Mouse (Mus musculus) kidney, postnatal 0 days (tissue): Measurements from ENCODE around the gene Ccdc63. TPM values are rescaled to one million over a fixed set of nuclear protein-coding genes. Genes with fewer than 3 reads are reported as not detected.

Source experiments
- ATAC-seq: fragments of 200-750 bp; cut with Nextera tagmentation; replicated peaks from 2 replicates; pipeline ENCODE4 v1.8.0; 2017; ENCODE audit warnings: low read depth, moderate number of reproducible peaks, moderate TSS enrichment, moderate library complexity; ENCODE audit not compliant: low FRiP score
- DNase-seq: peaks from one replicate; pipeline ENCODE4 v3.0.0-alpha.2; 2016; ENCODE audit warnings: low spot score
- H3K27ac ChIP-seq: fragments of 300-500 bp; sonication (generic); 2 replicates; pipeline ENCODE4 v1.5.1; 2014; ENCODE audit warnings: mild to moderate bottlenecking
- H3K27me3 ChIP-seq: fragments of 300-500 bp; sonication (generic); 2 replicates; pipeline ENCODE4 v1.6.1; 2014; ENCODE audit warnings: low read length, mixed read lengths; ENCODE audit not compliant: insufficient read depth
- H3K36me3 ChIP-seq: fragments of 300-500 bp; sonication (generic); 2 replicates; pipeline ENCODE4 v1.6.1; 2014; ENCODE audit warnings: low read length, mixed read lengths; ENCODE audit not compliant: insufficient read depth
- H3K4me1 ChIP-seq: fragments of 300-500 bp; sonication (generic); replicated peaks from 2 replicates; pipeline ENCODE4 v1.6.1; 2014; ENCODE audit warnings: antibody characterized with exemption, low read length, mixed read lengths; ENCODE audit not compliant: insufficient read depth
- H3K4me2 ChIP-seq: fragments of 300-500 bp; sonication (generic); 2 replicates; pipeline ENCODE4 v1.6.1; 2014; ENCODE audit warnings: mild to moderate bottlenecking, low read length, moderate library complexity, mixed read lengths
- H3K4me3 ChIP-seq: fragments of 300-500 bp; sonication (generic); replicated peaks from 2 replicates; pipeline ENCODE4 v1.5.1; 2014; ENCODE audit warnings: low read depth, low read length
- H3K9ac ChIP-seq: fragments of 300-500 bp; sonication (generic); 2 replicates; pipeline ENCODE4 v1.6.1; 2014; ENCODE audit warnings: low read depth, low read length
- H3K9me3 ChIP-seq: fragments of 300-500 bp; sonication (generic); replicated peaks from 2 replicates; pipeline ENCODE4 v1.6.1; 2016; ENCODE audit warnings: low read length, inconsistent platforms, mixed read lengths
- CTCF ChIP-seq: IDR thresholded peaks from 2 replicates; pipeline ENCODE4 v1.5.1; 2016; ENCODE audit warnings: antibody characterized with exemption, low read depth, mild to moderate bottlenecking, moderate library complexity
- WGBS: fragments of 180-500 bp; shearing (Covaris S2); extraction: QIAGEN DNeasy Blood & Tissue Kit; methylation state at CpG from one replicate; pipeline ENCODE4 v1.1.7; 2014; 5-methylcytosine and 5-hydroxymethylcytosine counted together
- polyA plus RNA-seq: library from polyadenylated mRNA; unstranded; fragments of >200 nt; fragmentation: Nextera tagmentation; extraction: Ambion mirVana; gene quantifications from 2 replicates; pipeline ENCODE4 v1.2.1, GENCODE M21; 2015

Gene Ccdc63
- polyA plus RNA-seq, 1 experiment from 2014 or later: not detected

DNA sequence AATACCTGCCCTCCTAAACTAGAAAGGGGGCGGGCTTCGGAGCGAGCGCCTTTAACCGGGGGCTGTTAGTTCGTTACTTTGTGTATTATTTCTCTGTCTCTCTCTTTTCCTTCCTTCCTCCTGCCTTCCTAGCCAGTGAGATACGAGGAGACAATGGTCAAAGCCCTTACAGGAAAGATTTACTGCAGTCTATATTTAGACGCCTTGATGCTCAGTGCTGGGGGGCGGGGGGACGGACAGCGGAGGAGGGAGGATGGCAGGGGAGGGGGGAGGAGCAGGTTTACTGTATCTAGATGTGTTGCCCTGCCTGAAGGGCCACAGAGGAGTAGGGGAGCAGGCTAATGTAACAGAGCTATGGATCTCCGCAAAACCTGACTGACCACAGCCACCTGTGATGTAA is 78.1 kb downstream of the Ccdc63 start:
- no peak for TF ChIP-seq CTCF
- ATAC-seq: 0 out of 2 replicates have a peak, but pooled peaks have one; percentile 23
- H3K36me3 ChIP-seq: no peaks in the 10 kb centered on the region
- no peak overlapping the region for H3K9ac ChIP-seq
- H3K27me3 ChIP-seq: no peaks in the 10 kb centered on the region
- 9% methylated on average over 12 of the region's 12 CpGs for WGBS
- H3K4me3 ChIP-seq: 0 out of 2 replicates have a peak overlapping the region, but pooled peaks have one; percentile 7
- H3K27ac ChIP-seq: no peak overlapping the region
- DNase-seq: peak; percentile 40
- peak overlapping the region; percentile 43 for H3K4me2 ChIP-seq
- H3K9me3 ChIP-seq: no peaks in the 10 kb centered on the region
- H3K4me1 ChIP-seq: no peaks in the 10 kb centered on the region; the same call in 1 of the 2 replicates

DNA sequence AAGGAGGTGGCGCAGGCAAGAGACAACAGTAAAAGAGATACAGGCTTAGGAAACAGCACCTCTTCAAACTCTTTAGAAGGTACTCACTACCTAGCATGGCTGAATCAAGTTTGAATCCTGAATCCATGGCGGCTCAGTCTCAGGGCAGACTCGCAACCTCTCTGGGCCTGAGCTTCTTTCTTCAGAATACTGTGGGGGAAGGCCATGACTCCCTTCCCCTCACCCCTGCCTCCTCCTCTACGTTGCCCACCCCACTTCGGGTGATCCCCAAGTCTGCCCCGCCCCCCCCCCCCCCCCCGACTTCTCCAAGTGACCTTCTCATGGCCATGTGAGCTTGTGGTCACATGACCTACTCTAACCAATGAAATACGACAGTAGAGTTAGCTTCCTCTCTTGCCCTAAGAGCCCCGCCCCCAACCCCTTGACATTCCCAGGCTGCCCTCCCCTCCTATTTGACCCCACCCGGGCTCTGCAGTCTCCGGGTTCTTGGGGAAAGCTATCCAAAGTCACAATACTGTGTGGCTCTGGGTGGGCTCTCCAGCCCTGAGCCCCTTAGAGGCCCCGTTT is 79.8 kb downstream of the Ccdc63 start:
- no peaks in the 10 kb centered on the region for H3K27me3 ChIP-seq
- H3K27ac ChIP-seq: no peak overlapping the region
- 31% methylated on average over 11 of the region's 12 CpGs for WGBS
- H3K9ac ChIP-seq: no peak overlapping the region
- peak; percentile 64 for DNase-seq
- H3K4me2 ChIP-seq: no peak overlapping the region
- no peaks in the 10 kb centered on the region for H3K36me3 ChIP-seq
- TF ChIP-seq CTCF: no peak
- no peaks in the 10 kb centered on the region; the same call in 1 of the 2 replicates for H3K4me1 ChIP-seq
- ATAC-seq: no peak
- no peaks in the 10 kb centered on the region for H3K9me3 ChIP-seq
- no peak overlapping the region for H3K4me3 ChIP-seq

DNA sequence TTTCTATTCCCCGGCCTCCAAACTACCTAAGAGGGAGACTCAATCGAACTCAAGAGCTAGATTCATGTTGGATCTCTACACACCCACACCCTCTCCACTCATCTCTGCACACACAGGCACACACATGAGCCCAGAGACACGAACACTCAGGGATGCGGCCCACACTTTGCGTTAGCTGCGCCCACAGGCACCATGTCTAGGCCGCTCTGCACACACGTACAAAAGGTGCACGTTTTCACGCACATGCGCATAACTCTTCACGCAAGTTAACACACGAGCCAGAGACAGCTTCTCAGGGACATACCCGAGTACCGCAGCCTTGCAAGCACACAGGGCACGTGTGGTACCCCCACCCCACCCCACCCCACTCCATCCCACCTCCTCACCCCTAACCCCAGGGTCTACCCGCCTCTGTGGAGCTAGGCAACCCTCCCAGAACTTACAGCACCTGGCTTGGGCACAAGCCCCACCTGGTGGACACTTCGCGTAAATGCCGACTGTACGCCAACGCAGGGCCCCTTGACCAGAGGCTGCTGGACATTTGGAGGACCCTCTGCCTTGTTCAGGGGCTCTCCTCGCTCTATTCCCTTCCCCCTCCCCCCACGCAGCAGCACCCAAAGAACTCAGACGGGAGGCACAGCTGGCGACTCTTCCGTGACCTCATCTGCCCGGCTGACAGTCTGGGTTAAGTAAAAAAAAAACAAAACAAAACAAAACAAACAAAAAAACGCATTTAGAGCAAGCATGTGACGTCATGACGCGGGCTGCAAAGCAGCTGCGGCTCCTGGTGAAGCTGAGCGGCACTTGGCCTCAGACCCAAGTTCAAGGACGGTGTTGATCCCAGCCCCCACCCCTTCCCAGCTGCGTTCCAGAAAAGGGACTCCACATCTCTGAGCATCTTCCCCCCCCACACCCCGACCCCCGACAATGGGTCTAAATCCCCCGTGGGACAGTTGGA is 81.3 kb downstream of the Ccdc63 start:
- Histone ChIP-seq H3K27ac (no peak overlapping the region), H3K27me3 (no peaks in the 10 kb centered on the region), H3K36me3 (no peaks in the 10 kb centered on the region), H3K4me2 (peak overlapping the region; percentile 68), H3K9ac (peak overlapping the region; percentile 51), H3K4me3 (peak overlapping the region; percentile 26), H3K9me3 (no peaks in the 10 kb centered on the region), H3K4me1 (no peaks in the 10 kb centered on the region; the same call in 1 of the 2 replicates)
- ATAC-seq (peak; percentile 54; the same call in 1 of the 2 replicates), DNase-seq (peak; percentile 86)
- 27% methylated on average over 38 of the region's 39 CpGs for WGBS
- peak; percentile 87 for TF ChIP-seq CTCF

Other genes with a start within 250 kb of the Ccdc63 start
- 5.1 and 5.9 TPM in 2 replicates for gene Cux2, start 90.7 kb downstream of the Ccdc63 start, polyA plus RNA-seq
- 0.80 and 1.4 TPM in 2 replicates for gene Myl2, start 39.9 kb downstream of the Ccdc63 start, polyA plus RNA-seq
- 203 and 220 TPM in 2 replicates for gene Ppp1cc, start 17.5 kb upstream of the Ccdc63 start, polyA plus RNA-seq
- gene Hvcn1, start 66.0 kb upstream of the Ccdc63 start, polyA plus RNA-seq: 12.2 and 13.5 TPM in 2 replicates
- 5.2 and 6.6 TPM in 2 replicates for gene Tctn1, start 123.6 kb upstream of the Ccdc63 start, polyA plus RNA-seq
- gene Pptc7, start 143.5 kb upstream of the Ccdc63 start, polyA plus RNA-seq: 10.4 and 12.1 TPM in 2 replicates
- gene Rad9b, start 213.4 kb upstream of the Ccdc63 start, polyA plus RNA-seq: 11.3 and 11.8 TPM in 2 replicates
- gene Vps29, start 213.5 kb upstream of the Ccdc63 start, polyA plus RNA-seq: 295 and 301 TPM in 2 replicates
- gene Gpn3, start 231.1 kb upstream of the Ccdc63 start, polyA plus RNA-seq: 64.4 and 64.5 TPM in 2 replicates
- 55.7 and 61.0 TPM in 2 replicates for gene Fam216a, start 231.5 kb upstream of the Ccdc63 start, polyA plus RNA-seq